In the genomic region with DNA sequence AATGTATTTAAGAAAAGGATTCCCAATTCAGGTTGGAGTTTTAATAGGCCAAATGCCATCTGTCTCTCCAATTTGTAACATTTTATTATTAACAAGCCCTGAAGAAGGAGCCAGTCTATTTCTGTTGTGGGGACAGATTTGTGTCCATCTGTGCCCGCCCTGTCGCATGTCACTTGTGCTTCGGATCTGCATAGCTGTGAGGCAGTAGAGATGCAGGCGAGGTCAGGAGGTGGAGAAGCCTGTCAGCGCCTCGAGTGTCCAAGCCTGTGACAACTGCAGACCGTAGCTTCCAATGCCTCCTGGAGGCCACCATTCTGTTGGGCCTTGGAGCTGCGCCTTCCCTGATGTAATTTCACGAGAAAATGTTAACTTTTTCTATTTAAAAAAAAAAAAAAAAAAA, we compare ENCODE assay signal across 12 mouse cellular contexts.
DNase-seq lines count a peak whose midpoint lies in the region; ATAC-seq lines count a peak whose summit lies in the region.
"Had no signal": no experiment of that assay in that cellular context is flagged by ENCODE, and none has a peak within 500 bp of the region (broad histone marks: within the 10 kb centered on the region; RNA-seq: fewer than 3 reads in every experiment).

No protein-coding gene starts in this region.

- H3K27me3 ChIP-seq in midbrain, embryonic 10.5 days (ENCODE audit: low read depth, poor library complexity, severe bottlenecking) = no peaks in the 10 kb centered on the region
- no peaks in the 10 kb centered on the region for H3K27me3 ChIP-seq in midbrain, embryonic 15.5 days (replicated peaks)
- no peaks in the 10 kb centered on the region for H3K27me3 ChIP-seq in heart, embryonic 16.5 days (ENCODE audit: control insufficient read depth, insufficient read depth, low read length)
- H3K27me3 ChIP-seq: embryonic facial prominence, embryonic 15.5 days; liver, embryonic 15.5 days had no signal

- no peak overlapping the region for H3K9ac ChIP-seq in midbrain, embryonic 15.5 days
- no peak overlapping the region; the same call in 1 of the 2 replicates for H3K9ac ChIP-seq in heart, embryonic 16.5 days (ENCODE audit: low read length)
- H3K9ac ChIP-seq: embryonic facial prominence, embryonic 15.5 days; liver, embryonic 15.5 days had no signal

- no peak overlapping the region for H3K4me2 ChIP-seq in midbrain, embryonic 15.5 days
- H3K4me2 ChIP-seq in heart, embryonic 16.5 days (ENCODE audit: low read depth, low read length) = no peak overlapping the region
- H3K4me2 ChIP-seq: embryonic facial prominence, embryonic 15.5 days; liver, embryonic 15.5 days had no signal

- ATAC-seq in midbrain, embryonic 15.5 days (replicated peaks) = no peak
- ATAC-seq in heart, embryonic 16.5 days (replicated peaks; ENCODE audit: extremely low read depth, insufficient read depth, low FRiP score) = peak; percentile 75

- H3K9me3 ChIP-seq in midbrain, embryonic 10.5 days (replicated peaks) = no peaks in the 10 kb centered on the region
- H3K9me3 ChIP-seq in midbrain, embryonic 15.5 days = no peaks in the 10 kb centered on the region
- no peaks in the 10 kb centered on the region for H3K9me3 ChIP-seq in heart, embryonic 16.5 days (replicated peaks; ENCODE audit: control insufficient read depth, low read length)
- H3K9me3 ChIP-seq: embryonic facial prominence, embryonic 15.5 days; liver, embryonic 15.5 days had no signal

- DNase-seq in midbrain, embryonic 10.5 days (ENCODE audit: low spot score) = peak; percentile 41
- DNase-seq in cerebellum, postnatal 10 days = peak; percentile 74 to 86
- DNase-seq in retina, embryonic 14.5 days (ENCODE audit: low spot score) = peak; percentile 44
- DNase-seq in yolk sac, embryonic 10.5 days (ENCODE audit: low spot score) = no peak
- DNase-seq in lung, adult 18-20 months = no peak
- DNase-seq: adrenal gland, postnatal 14 days; gastrocnemius, postnatal 36 days; thymus, postnatal 14 days had no signal

- H3K36me3 ChIP-seq in midbrain, embryonic 10.5 days = no peaks in the 10 kb centered on the region
- no peaks in the 10 kb centered on the region for H3K36me3 ChIP-seq in midbrain, embryonic 15.5 days (replicated peaks)
- no peaks in the 10 kb centered on the region for H3K36me3 ChIP-seq in heart, embryonic 16.5 days (ENCODE audit: control insufficient read depth, insufficient read depth)
- H3K36me3 ChIP-seq: embryonic facial prominence, embryonic 15.5 days; liver, embryonic 15.5 days had no signal

- H3K4me1 ChIP-seq in midbrain, embryonic 10.5 days = peaks cover 33% of the 10 kb centered on the region
- peaks cover 15% of the 10 kb centered on the region for H3K4me1 ChIP-seq in midbrain, embryonic 15.5 days
- peaks cover 23% of the 10 kb centered on the region for H3K4me1 ChIP-seq in heart, embryonic 16.5 days (ENCODE audit: control insufficient read depth, insufficient read depth, low read length)
- H3K4me1 ChIP-seq: embryonic facial prominence, embryonic 15.5 days; liver, embryonic 15.5 days had no signal

- no peak overlapping the region for H3K4me3 ChIP-seq in midbrain, embryonic 10.5 days
- no peak overlapping the region for H3K4me3 ChIP-seq in midbrain, embryonic 15.5 days
- H3K4me3 ChIP-seq in heart, embryonic 16.5 days (ENCODE audit: low read length) = no peak overlapping the region
- H3K4me3 ChIP-seq: embryonic facial prominence, embryonic 15.5 days; liver, embryonic 15.5 days had no signal

- WGBS in midbrain, embryonic 10.5 days = 26% methylated on average over 9 of the region's 9 CpGs
- 29% methylated on average over 9 of the region's 9 CpGs for WGBS in midbrain, embryonic 15.5 days
- WGBS in heart, embryonic 16.5 days = 44% methylated on average over 9 of the region's 9 CpGs

- peak overlapping the region; percentile 85 for H3K27ac ChIP-seq in midbrain, embryonic 10.5 days (replicated peaks)
- H3K27ac ChIP-seq in midbrain, embryonic 15.5 days = no peak overlapping the region
- peak overlapping the region; percentile 84 for H3K27ac ChIP-seq in heart, embryonic 16.5 days (ENCODE audit: low read length)
- H3K27ac ChIP-seq: embryonic facial prominence, embryonic 15.5 days; liver, embryonic 15.5 days had no signal

Comparison
In these comparisons a context has a peak if more than half of its experiments do, and no peak if none do; other contexts are left out.
1. DNase-seq: peak in midbrain, embryonic 10.5 days (single experiment), cerebellum, postnatal 10 days (2 of 2) and retina, embryonic 14.5 days (single experiment); none in yolk sac, embryonic 10.5 days (single experiment) and lung, adult 18-20 months (0 of 2).